8 mouse cellular contexts compared by ENCODE assay signal in the genomic region with DNA sequence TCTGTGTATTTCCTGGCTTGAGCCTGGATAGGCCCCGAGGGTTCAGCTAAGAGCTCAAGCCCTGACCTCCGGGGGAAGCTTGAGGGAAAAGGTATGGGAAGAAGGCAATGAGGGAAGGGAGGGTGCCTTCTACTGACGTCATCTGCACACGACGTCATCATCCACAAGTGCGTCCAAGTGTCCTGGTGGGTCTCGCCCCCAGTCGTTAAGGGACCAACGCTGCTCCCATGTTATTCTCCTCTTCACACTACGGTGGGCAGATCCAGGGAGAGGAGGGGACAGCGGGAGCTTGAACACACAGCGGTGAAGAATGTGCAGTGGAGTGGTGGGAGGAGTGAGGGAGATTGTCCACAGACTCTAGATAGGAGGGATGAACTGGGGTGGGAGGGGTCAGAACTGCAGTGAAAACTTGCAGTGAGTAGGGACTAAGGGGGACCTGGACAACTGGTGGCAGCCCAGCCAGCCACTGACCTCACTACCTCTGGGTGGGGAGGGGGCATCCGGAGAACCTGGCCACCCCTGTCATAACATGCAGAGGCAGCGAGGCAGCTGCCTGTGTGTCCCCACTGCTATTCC. TPM values are rescaled to one million over a fixed set of nuclear protein-coding genes. Genes with fewer than 3 reads are reported as not detected.
DNase-seq lines count a peak whose midpoint lies in the region; ATAC-seq and TF ChIP-seq lines count a peak whose summit lies in the region.

No protein-coding gene starts in this region.

- no peak for DNase-seq in forebrain, embryonic 10.5 days (ENCODE audit: extremely low spot score, low spot score)
- DNase-seq in liver, embryonic 14.5 days (ENCODE audit: low read depth in 3 of 3, low spot score in 3 of 3): no peak
- DNase-seq in left cerebral cortex, postnatal 36 days (ENCODE audit: low spot score in 2 of 2): no peak
- DNase-seq in c-Kit-positive CD71-positive TER-119-positive erythroid progenitor cells, embryonic 14.5 days (ENCODE audit: low spot score): no peak

- H3K36me3 ChIP-seq in erythroblast, embryonic 14.5 days (ENCODE audit: control insufficient read depth): peaks cover 5% of the 10 kb centered on the region
- peaks cover 3% of the 10 kb centered on the region for H3K36me3 ChIP-seq in forebrain, embryonic 10.5 days (replicated peaks)
- peaks cover 3% of the 10 kb centered on the region; the same call in 1 of the 2 replicates for H3K36me3 ChIP-seq in hindbrain, embryonic 12.5 days
- H3K36me3 ChIP-seq in liver, embryonic 14.5 days (replicated peaks; ENCODE audit: control insufficient read depth, insufficient read depth, low read depth): no peaks in the 10 kb centered on the region

- 5% methylated on average over 14 of the region's 14 CpGs for WGBS in forebrain, embryonic 10.5 days
- WGBS in hindbrain, embryonic 12.5 days: 7% methylated on average over 14 of the region's 14 CpGs
- WGBS in liver, embryonic 14.5 days (ENCODE audit: insufficient replicate concordance): 26% methylated on average over 14 of the region's 14 CpGs
- 21% methylated on average over 14 of the region's 14 CpGs for WGBS in olfactory bulb, adult 2 months

- peak overlapping the region; percentile 51; the same call in 1 of the 2 replicates for H3K9ac ChIP-seq in hindbrain, embryonic 12.5 days
- no peak overlapping the region for H3K9ac ChIP-seq in liver, embryonic 14.5 days (replicated peaks)

- peak overlapping the region; percentile 42 for H3K4me2 ChIP-seq in hindbrain, embryonic 12.5 days (replicated peaks)
- peak overlapping the region; percentile 40 for H3K4me2 ChIP-seq in liver, embryonic 14.5 days (ENCODE audit: low read depth)

- no peak for TF ChIP-seq EP300 in liver, embryonic 14.5 days (IDR thresholded peaks at IDR 0.05; ENCODE audit: low read depth)

- H3K4me3 ChIP-seq in erythroblast, embryonic 14.5 days (replicated peaks): peak overlapping the region; percentile 29
- H3K4me3 ChIP-seq in forebrain, embryonic 10.5 days: peak overlapping the region; percentile 42
- peak overlapping the region; percentile 23 for H3K4me3 ChIP-seq in hindbrain, embryonic 12.5 days
- peak overlapping the region; percentile 21 to 29 for H3K4me3 ChIP-seq in liver, embryonic 14.5 days (ENCODE audit: insufficient read depth in 1 of 2, low read depth in 2 of 2, low read length in 2 of 2)
- H3K4me3 ChIP-seq in olfactory bulb, adult 2 months (ENCODE audit: insufficient read depth, low read depth, low read length): peak overlapping the region; percentile 20

- H3K4me1 ChIP-seq in erythroblast, embryonic 14.5 days (ENCODE audit: control insufficient read depth): peaks cover 44% of the 10 kb centered on the region
- peaks cover 100% of the 10 kb centered on the region for H3K4me1 ChIP-seq in forebrain, embryonic 10.5 days
- H3K4me1 ChIP-seq in hindbrain, embryonic 12.5 days: peaks cover 74% of the 10 kb centered on the region
- H3K4me1 ChIP-seq in liver, embryonic 14.5 days (replicated peaks; ENCODE audit: control insufficient read depth in 2 of 2, insufficient read depth in 2 of 2, low read length in 1 of 2): peaks cover 0 to 17% of the 10 kb centered on the region in 2 experiments; a peak in 2 of 4 replicates
- H3K4me1 ChIP-seq in olfactory bulb, adult 2 months (ENCODE audit: control insufficient read depth, insufficient read depth, low read length): peaks cover 72% of the 10 kb centered on the region

- intact Hi-C loops in left cerebral cortex, postnatal 36 days (cut with DNase I): no loop called here

- H3K27me3 ChIP-seq in erythroblast, embryonic 14.5 days (ENCODE audit: control insufficient read depth): peaks cover 86% of the 10 kb centered on the region
- peaks cover 90% of the 10 kb centered on the region for H3K27me3 ChIP-seq in forebrain, embryonic 10.5 days (ENCODE audit: poor library complexity, severe bottlenecking)
- peaks cover 62% of the 10 kb centered on the region for H3K27me3 ChIP-seq in hindbrain, embryonic 12.5 days
- peaks cover 12% of the 10 kb centered on the region for H3K27me3 ChIP-seq in liver, embryonic 14.5 days (ENCODE audit: control insufficient read depth, insufficient read depth, low read length)

- TF ChIP-seq POLR2A in olfactory bulb, adult 2 months (IDR thresholded peaks at IDR 0.05; ENCODE audit: insufficient read depth, low read depth, low read length): no peak; the same call in 1 of the 2 replicates

- no peak for ATAC-seq in erythroblast, adult 5-6 weeks (replicated peaks; ENCODE audit: low FRiP score, poor library complexity, severe bottlenecking)
- ATAC-seq in hindbrain, embryonic 12.5 days (ENCODE audit: low FRiP score): no peak
- no peak for ATAC-seq in liver, embryonic 14.5 days (ENCODE audit: insufficient read depth)

- no peak for TF ChIP-seq CTCF in liver, embryonic 14.5 days (IDR thresholded peaks at IDR 0.05; ENCODE audit: low read depth)
- no peak for TF ChIP-seq CTCF in olfactory bulb, adult 2 months (IDR thresholded peaks at IDR 0.05; ENCODE audit: insufficient read depth, low read depth, low read length)

- peak overlapping the region; percentile 88 for H3K27ac ChIP-seq in forebrain, embryonic 10.5 days
- H3K27ac ChIP-seq in hindbrain, embryonic 12.5 days: peak overlapping the region; percentile 83
- H3K27ac ChIP-seq in liver, embryonic 14.5 days: no peak overlapping the region
- H3K27ac ChIP-seq in olfactory bulb, adult 2 months (ENCODE audit: insufficient read depth, low read depth, low read length): peak overlapping the region; percentile 64

- no peaks in the 10 kb centered on the region for H3K9me3 ChIP-seq in erythroblast, embryonic 14.5 days (ENCODE audit: control insufficient read depth, low read length)
- H3K9me3 ChIP-seq in forebrain, embryonic 10.5 days: no peaks in the 10 kb centered on the region
- no peaks in the 10 kb centered on the region for H3K9me3 ChIP-seq in hindbrain, embryonic 12.5 days (replicated peaks)
- H3K9me3 ChIP-seq in liver, embryonic 14.5 days (ENCODE audit: control insufficient read depth, low read length): no peaks in the 10 kb centered on the region

RNA-seq across cellular contexts. Expression of gene Tns2, which starts 3.2 kb away (rescaled TPM):
- 0.04 and 0.05 TPM in 2 replicates for polyA plus RNA-seq in erythroblast, embryonic 14.5 days (2012)
- total RNA-seq in erythroblast, adult 5-6 weeks (2015; ENCODE audit: low replicate concordance): not detected in 2 replicates
- not detected in 2 replicates for total RNA-seq in erythroblast, adult 5-6 weeks (2017; ENCODE audit: low replicate concordance)
- polyA plus RNA-seq in forebrain, embryonic 10.5 days (2016; fragmentation: Nextera tagmentation; extraction: Ambion mirVana): 11.1 and 13.1 TPM in 2 replicates
- polyA plus RNA-seq in hindbrain, embryonic 12.5 days (2016; fragmentation: Nextera tagmentation; extraction: Ambion mirVana): 21.8 and 22.7 TPM in 2 replicates
- polyA plus RNA-seq in liver, embryonic 14.5 days (2012; rRNA removed): 4.9 and 5.2 TPM in 2 replicates
- 3.7 and 4.3 TPM in 2 replicates for polyA plus RNA-seq in liver, embryonic 14.5 days (2014; fragmentation: Nextera tagmentation; extraction: Ambion mirVana)
- polyA plus RNA-seq in olfactory bulb, adult 2 months (2012; ENCODE audit: insufficient read depth, insufficient read length, low replicate concordance, missing spikeins): not detected in 2 replicates
- total RNA-seq in left cerebral cortex, postnatal 36 days (2021): 10 to 100 TPM; 17.2 to 28.6 TPM

RNA-seq across cellular contexts. Expression of gene Eif4b, which starts 29.9 kb away (rescaled TPM):
- 8.2 and 8.3 TPM in 2 replicates for polyA plus RNA-seq in erythroblast, embryonic 14.5 days (2012)
- total RNA-seq in erythroblast, adult 5-6 weeks (2015; ENCODE audit: low replicate concordance): 35.4 and 35.9 TPM in 2 replicates
- total RNA-seq in erythroblast, adult 5-6 weeks (2017; ENCODE audit: low replicate concordance): 58.0 and 81.1 TPM in 2 replicates
- polyA plus RNA-seq in forebrain, embryonic 10.5 days (2016; fragmentation: Nextera tagmentation; extraction: Ambion mirVana): 140 and 143 TPM in 2 replicates
- 94.0 and 97.1 TPM in 2 replicates for polyA plus RNA-seq in hindbrain, embryonic 12.5 days (2016; fragmentation: Nextera tagmentation; extraction: Ambion mirVana)
- polyA plus RNA-seq in liver, embryonic 14.5 days (2012; rRNA removed): 42.8 and 66.4 TPM in 2 replicates
- 47.8 and 57.5 TPM in 2 replicates for polyA plus RNA-seq in liver, embryonic 14.5 days (2014; fragmentation: Nextera tagmentation; extraction: Ambion mirVana)
- 618 TPM in 1 of 2 replicates, not detected in the other for polyA plus RNA-seq in olfactory bulb, adult 2 months (2012; ENCODE audit: insufficient read depth, insufficient read length, low replicate concordance, missing spikeins)
- 100 to 1,000 TPM; 157 to 165 TPM for total RNA-seq in left cerebral cortex, postnatal 36 days (2021)

RNA-seq across cellular contexts. Expression of gene Spryd3, which starts 32.6 kb away (rescaled TPM):
- 1.1 and 1.4 TPM in 2 replicates for polyA plus RNA-seq in erythroblast, embryonic 14.5 days (2012)
- total RNA-seq in erythroblast, adult 5-6 weeks (2015; ENCODE audit: low replicate concordance): 3.8 TPM in 1 of 2 replicates, not detected in the other
- total RNA-seq in erythroblast, adult 5-6 weeks (2017; ENCODE audit: low replicate concordance): 2.1 and 4.7 TPM in 2 replicates
- 10.8 and 12.7 TPM in 2 replicates for polyA plus RNA-seq in forebrain, embryonic 10.5 days (2016; fragmentation: Nextera tagmentation; extraction: Ambion mirVana)
- polyA plus RNA-seq in hindbrain, embryonic 12.5 days (2016; fragmentation: Nextera tagmentation; extraction: Ambion mirVana): 28.1 and 29.2 TPM in 2 replicates
- polyA plus RNA-seq in liver, embryonic 14.5 days (2012; rRNA removed): 11.9 and 12.5 TPM in 2 replicates
- 8.8 and 9.1 TPM in 2 replicates for polyA plus RNA-seq in liver, embryonic 14.5 days (2014; fragmentation: Nextera tagmentation; extraction: Ambion mirVana)
- polyA plus RNA-seq in olfactory bulb, adult 2 months (2012; ENCODE audit: insufficient read depth, insufficient read length, low replicate concordance, missing spikeins): not detected in 2 replicates
- total RNA-seq in left cerebral cortex, postnatal 36 days (2021): 100 to 1,000 TPM; 140 to 160 TPM

RNA-seq across cellular contexts. Expression of gene Igfbp6, which starts 40.7 kb away (rescaled TPM):
- 0.05 TPM in 1 of 2 replicates, not detected in the other for polyA plus RNA-seq in erythroblast, embryonic 14.5 days (2012)
- 1.5 TPM in 1 of 2 replicates, not detected in the other for total RNA-seq in erythroblast, adult 5-6 weeks (2015; ENCODE audit: low replicate concordance)
- not detected in 2 replicates for total RNA-seq in erythroblast, adult 5-6 weeks (2017; ENCODE audit: low replicate concordance)
- 0.14 and 0.17 TPM in 2 replicates for polyA plus RNA-seq in forebrain, embryonic 10.5 days (2016; fragmentation: Nextera tagmentation; extraction: Ambion mirVana)
- polyA plus RNA-seq in hindbrain, embryonic 12.5 days (2016; fragmentation: Nextera tagmentation; extraction: Ambion mirVana): 0.42 TPM in 1 of 2 replicates, not detected in the other
- 0.66 and 0.90 TPM in 2 replicates for polyA plus RNA-seq in liver, embryonic 14.5 days (2012; rRNA removed)
- 0.95 and 1.6 TPM in 2 replicates for polyA plus RNA-seq in liver, embryonic 14.5 days (2014; fragmentation: Nextera tagmentation; extraction: Ambion mirVana)
- not detected in 2 replicates for polyA plus RNA-seq in olfactory bulb, adult 2 months (2012; ENCODE audit: insufficient read depth, insufficient read length, low replicate concordance, missing spikeins)
- 10 to 100 TPM; 39.5 to 57.1 TPM for total RNA-seq in left cerebral cortex, postnatal 36 days (2021)

RNA-seq across cellular contexts. Expression of gene Soat2, which starts 46.9 kb away (rescaled TPM):
- polyA plus RNA-seq in erythroblast, embryonic 14.5 days (2012): 0.12 and 0.18 TPM in 2 replicates
- 1.0 TPM in 1 of 2 replicates, not detected in the other for total RNA-seq in erythroblast, adult 5-6 weeks (2015; ENCODE audit: low replicate concordance)
- 1.5 and 1.8 TPM in 2 replicates for total RNA-seq in erythroblast, adult 5-6 weeks (2017; ENCODE audit: low replicate concordance)
- 0.09 TPM in 1 of 2 replicates, not detected in the other for polyA plus RNA-seq in forebrain, embryonic 10.5 days (2016; fragmentation: Nextera tagmentation; extraction: Ambion mirVana)
- polyA plus RNA-seq in hindbrain, embryonic 12.5 days (2016; fragmentation: Nextera tagmentation; extraction: Ambion mirVana): 0.09 TPM in 1 of 2 replicates, not detected in the other
- 34.4 and 36.4 TPM in 2 replicates for polyA plus RNA-seq in liver, embryonic 14.5 days (2012; rRNA removed)
- polyA plus RNA-seq in liver, embryonic 14.5 days (2014; fragmentation: Nextera tagmentation; extraction: Ambion mirVana): 21.9 and 25.5 TPM in 2 replicates
- polyA plus RNA-seq in olfactory bulb, adult 2 months (2012; ENCODE audit: insufficient read depth, insufficient read length, low replicate concordance, missing spikeins): not detected in 2 replicates
- under 1 TPM in 1 of 2 experiments, not detected in 1; 0.23 TPM for total RNA-seq in left cerebral cortex, postnatal 36 days (2021)
